Mouse (Mus musculus) liver, postnatal 0 days (tissue): Measurements from ENCODE around the gene Tmem132c.

Source experiments
- CTCF ChIP-seq: sonication (generic); IDR thresholded peaks from 2 replicates; pipeline ENCODE4 v1.5.1; 2016; ENCODE audit warnings: antibody characterized with exemption, low read depth
- EP300 ChIP-seq: IDR thresholded peaks from 2 replicates; pipeline ENCODE4 v1.6.1; 2016; ENCODE audit warnings: antibody characterized with exemption, low read depth, mild to moderate bottlenecking

- no peak for TF ChIP-seq CTCF
- no peak for TF ChIP-seq EP300
These were observed 156.4 kb downstream of the Tmem132c start for GRCm38 (mm10) chr5:127398010-127398409.
